Mouse (Mus musculus): Measurements from ENCODE around the gene Esrrg.

GRCm38 (mm10) chr1:187609853-187610230, 1.3 kb downstream of the Esrrg start:
- TF ChIP-seq USF1 (IDR thresholded peaks at IDR 0.05; ENCODE audit: low read depth) (no peak), CTCF (IDR thresholded peaks at IDR 0.05; ENCODE audit: control insufficient read depth, insufficient read depth, insufficient read length) (no peak), MAX (IDR thresholded peaks at IDR 0.05) (no peak)

Measured in C2C12 (cell line).